Mouse (Mus musculus) erythroblast, embryonic 14.5 days (primary cell): ENCODE results near the gene Nr2c1. TPM values are rescaled to one million over a fixed set of nuclear protein-coding genes. Genes with fewer than 3 reads are reported as not detected.

ENCODE experiments used
- H3K27me3 ChIP-seq: 2 replicates; pipeline ENCODE4 v1.6.1; 2012; ENCODE audit warnings: inconsistent platforms; ENCODE audit not compliant: control insufficient read depth
- H3K36me3 ChIP-seq: 2 replicates; pipeline ENCODE4 v1.6.1; 2012; ENCODE audit warnings: mild to moderate bottlenecking, inconsistent platforms; ENCODE audit not compliant: control insufficient read depth
- H3K4me1 ChIP-seq: 2 replicates; pipeline ENCODE4 v1.6.1; 2012; ENCODE audit warnings: inconsistent platforms; ENCODE audit not compliant: control insufficient read depth
- H3K4me3 ChIP-seq: replicated peaks from 2 replicates; pipeline ENCODE3; 2012; ENCODE audit warnings: moderate library complexity, mild to moderate bottlenecking, inconsistent platforms
- H3K9me3 ChIP-seq: 2 replicates; pipeline ENCODE4 v1.6.1; 2012; ENCODE audit warnings: low read length, inconsistent platforms, mixed read lengths; ENCODE audit not compliant: control insufficient read depth
- GATA1 ChIP-seq: IDR thresholded peaks from 2 replicates; pipeline ENCODE4 v1.6.1; 2012; ENCODE audit warnings: low read length, inconsistent platforms, mixed read lengths
- TAL1 ChIP-seq: IDR thresholded peaks from 3 replicates; pipeline ENCODE4 v1.6.1; 2012; ENCODE audit warnings: low read length, inconsistent platforms, mixed read lengths
- polyA plus RNA-seq: library from polyadenylated mRNA; stranded (reverse); fragments of >175 nt; gene quantifications from 2 replicates; pipeline ENCODE4 v1.2.3, GENCODE M21; 2012

The Nr2c1 gene
- polyA plus RNA-seq, 1 experiment = 0.03 TPM

DNA sequence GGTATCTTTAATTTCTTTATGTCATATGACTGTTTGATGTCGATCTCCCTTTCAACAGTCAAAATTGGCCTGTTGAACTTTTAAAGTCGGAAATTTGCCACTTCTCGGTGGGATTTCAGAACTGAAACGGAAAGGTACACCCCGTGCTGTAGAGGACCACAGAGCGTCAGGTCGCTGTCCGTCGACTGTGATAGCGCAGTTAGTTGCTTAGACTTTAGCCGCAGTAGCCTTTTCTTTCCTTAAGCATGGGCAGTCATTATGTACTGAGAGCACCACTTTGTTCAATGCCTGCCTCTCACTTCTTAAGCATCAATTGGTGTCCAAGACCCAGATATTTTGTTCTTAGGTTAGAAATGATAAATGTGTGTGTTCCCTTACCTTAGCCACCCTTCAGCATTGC is 24.3 kb downstream of the Nr2c1 start:
- Histone ChIP-seq H3K4me1 (no peaks in the 10 kb centered on the region), H3K36me3 (peaks cover 52% of the 10 kb centered on the region), H3K27me3 (no peaks in the 10 kb centered on the region), H3K4me3 (no peak overlapping the region), H3K9me3 (no peaks in the 10 kb centered on the region)
- TF ChIP-seq TAL1 = no peak
- no peak for TF ChIP-seq GATA1

DNA sequence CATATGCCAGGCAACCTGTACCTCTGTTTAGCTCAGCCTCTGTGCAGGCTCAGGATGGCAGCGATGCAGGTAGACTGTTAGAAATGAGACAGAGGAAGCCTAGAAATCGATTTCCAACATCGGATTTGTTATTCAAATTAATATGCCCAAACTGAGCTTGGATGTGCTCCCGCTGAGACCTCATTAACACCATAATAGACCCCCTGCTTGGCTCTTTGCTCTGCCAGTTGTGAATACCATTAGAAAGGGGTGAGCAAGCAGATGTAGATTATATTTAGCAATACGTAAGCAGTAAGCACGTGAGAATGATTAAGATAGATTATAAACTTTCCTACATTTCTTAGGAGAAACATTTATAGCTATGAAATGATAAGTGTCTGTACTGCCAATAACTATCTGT is 24.9 kb downstream of the Nr2c1 start:
- Histone ChIP-seq H3K36me3 (peaks cover 47% of the 10 kb centered on the region), H3K27me3 (no peaks in the 10 kb centered on the region)

DNA sequence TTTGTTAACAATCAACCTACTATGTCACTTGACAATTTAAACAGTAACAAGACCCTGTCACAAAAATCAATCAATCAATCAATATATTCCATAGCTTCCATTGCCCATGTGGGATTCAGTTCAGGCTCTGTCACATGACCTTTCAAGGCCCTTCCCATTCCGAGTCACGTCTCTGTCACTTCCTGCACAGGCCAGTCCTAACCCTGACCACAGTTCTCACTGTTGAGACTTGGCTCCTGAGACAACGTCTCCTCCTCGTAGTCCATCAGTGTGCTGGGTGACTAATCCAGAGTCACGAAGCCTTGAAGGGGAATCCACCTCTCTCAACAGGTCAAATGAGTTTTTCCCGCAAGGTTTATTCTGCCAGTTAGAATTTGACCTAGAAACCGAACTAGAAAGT is 26.8 kb downstream of the Nr2c1 start:
- no peaks in the 10 kb centered on the region for H3K4me1 ChIP-seq
- TF ChIP-seq TAL1 = no peak
- TF ChIP-seq GATA1 = no peak
- peaks cover 34% of the 10 kb centered on the region for H3K36me3 ChIP-seq
- no peak overlapping the region for H3K4me3 ChIP-seq
- H3K27me3 ChIP-seq = no peaks in the 10 kb centered on the region
- no peaks in the 10 kb centered on the region for H3K9me3 ChIP-seq

More for the DNA sequence above, 24.9 kb downstream of the Nr2c1 start:
- H3K4me1 ChIP-seq = no peaks in the 10 kb centered on the region
- H3K9me3 ChIP-seq = no peaks in the 10 kb centered on the region
- TF ChIP-seq TAL1 (no peak), GATA1 (no peak)
- H3K4me3 ChIP-seq = no peak overlapping the region

DNA sequence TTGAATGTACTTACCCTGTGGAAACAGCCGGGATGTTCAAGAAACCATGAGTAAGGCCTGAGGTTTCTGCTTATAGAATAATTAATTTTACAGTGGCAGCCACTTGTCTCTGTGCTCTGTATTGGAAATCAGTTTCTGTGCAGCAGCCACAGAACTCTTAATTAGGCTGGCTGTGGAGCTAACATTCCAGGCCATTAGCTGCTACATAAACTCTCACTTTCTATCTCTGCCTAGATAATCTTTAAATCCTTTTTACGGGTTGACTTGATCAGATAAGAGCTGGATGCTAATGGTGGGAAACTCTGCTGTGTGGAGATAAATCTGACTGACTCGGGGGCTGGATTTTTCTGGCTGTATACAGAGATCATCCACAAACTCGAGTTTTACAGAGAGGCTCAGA is 35.4 kb downstream of the Nr2c1 start:
- Histone ChIP-seq H3K9me3 (no peaks in the 10 kb centered on the region), H3K4me3 (no peak overlapping the region), H3K36me3 (peaks cover 16% of the 10 kb centered on the region), H3K4me1 (no peaks in the 10 kb centered on the region), H3K27me3 (no peaks in the 10 kb centered on the region)
- no peak for TF ChIP-seq GATA1

DNA sequence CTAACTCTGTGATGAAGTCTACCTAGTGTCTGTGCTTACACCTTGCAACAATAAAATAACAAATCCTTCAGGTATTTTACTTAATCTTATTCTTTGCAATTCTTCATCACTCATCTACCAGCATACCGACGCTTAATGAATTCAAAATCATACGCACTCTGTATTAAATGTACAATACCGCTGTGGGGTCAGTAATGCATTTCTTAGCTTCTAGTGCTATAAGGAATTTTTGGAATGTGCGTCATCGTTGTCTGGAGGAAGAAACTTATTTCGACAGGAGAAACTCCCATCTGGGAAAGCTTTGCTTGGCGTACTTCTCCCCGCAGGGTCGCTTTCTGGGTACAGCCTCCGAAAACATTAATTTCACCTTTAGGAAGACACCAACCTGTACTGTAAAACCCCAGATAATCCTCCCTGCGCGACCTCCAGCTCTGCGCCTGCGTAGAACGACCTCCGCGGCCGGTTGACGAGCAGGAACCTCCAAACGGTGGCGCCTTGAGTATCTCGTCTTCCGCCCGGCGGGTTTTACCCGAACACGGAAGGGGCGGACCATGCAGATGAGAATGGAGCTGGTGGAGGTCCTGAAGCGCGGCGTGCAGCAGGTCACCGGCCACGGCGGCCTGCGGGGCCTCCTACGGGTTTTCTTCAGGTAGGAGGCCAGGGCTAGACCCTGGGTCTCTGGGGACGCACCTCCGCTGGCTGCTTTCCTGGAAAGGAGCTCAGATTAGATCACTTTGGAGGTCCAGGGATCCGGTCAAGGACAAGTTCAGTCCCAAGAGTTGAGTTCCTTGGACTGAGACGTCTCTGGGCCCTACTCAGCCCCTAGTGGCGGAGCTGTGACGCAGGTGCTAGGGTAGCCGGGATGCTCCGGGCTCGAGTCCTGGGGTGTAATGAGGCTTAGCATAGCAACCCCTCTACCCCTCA is 50.9 kb downstream of the Nr2c1 start, which contains the start of gene Ndufa12:
Gene Ndufa12, plus strand, starts transcription at position 239 of the 924 bp plus-strand sequence.
- no peak for TF ChIP-seq TAL1
- no peak for TF ChIP-seq GATA1
- no peaks in the 10 kb centered on the region for H3K27me3 ChIP-seq
- H3K9me3 ChIP-seq = no peaks in the 10 kb centered on the region
- H3K4me1 ChIP-seq = peaks cover 20% of the 10 kb centered on the region
- H3K4me3 ChIP-seq = peak within 1 kb of the TSS; percentile 72
- peaks cover 22% of the 10 kb centered on the region for H3K36me3 ChIP-seq

DNA sequence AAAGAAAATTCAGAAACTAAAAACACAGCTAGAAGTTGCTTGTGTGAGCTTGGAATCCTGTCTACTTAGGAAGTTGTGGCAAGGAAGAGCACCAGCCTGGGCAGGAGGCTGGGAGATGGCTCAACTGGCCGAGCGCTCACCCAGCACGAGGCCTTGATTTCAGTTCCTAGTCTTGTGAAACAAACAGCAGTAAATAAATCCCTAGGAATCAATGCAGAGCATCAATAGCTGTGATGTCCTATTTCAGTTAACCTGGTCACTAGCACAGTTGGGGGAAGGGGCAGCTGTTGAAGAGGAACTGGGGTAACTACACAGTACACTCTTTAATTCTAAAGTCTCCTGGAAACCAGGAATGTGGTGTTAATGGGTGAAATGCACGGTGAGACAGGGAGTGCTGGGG is 57.1 kb downstream of the Nr2c1 start:
- TF ChIP-seq GATA1 (no peak), TAL1 (no peak)
- Histone ChIP-seq H3K9me3 (no peaks in the 10 kb centered on the region), H3K4me1 (peaks cover 4% of the 10 kb centered on the region), H3K27me3 (no peaks in the 10 kb centered on the region), H3K4me3 (no peak overlapping the region), H3K36me3 (peaks cover 65% of the 10 kb centered on the region)

DNA sequence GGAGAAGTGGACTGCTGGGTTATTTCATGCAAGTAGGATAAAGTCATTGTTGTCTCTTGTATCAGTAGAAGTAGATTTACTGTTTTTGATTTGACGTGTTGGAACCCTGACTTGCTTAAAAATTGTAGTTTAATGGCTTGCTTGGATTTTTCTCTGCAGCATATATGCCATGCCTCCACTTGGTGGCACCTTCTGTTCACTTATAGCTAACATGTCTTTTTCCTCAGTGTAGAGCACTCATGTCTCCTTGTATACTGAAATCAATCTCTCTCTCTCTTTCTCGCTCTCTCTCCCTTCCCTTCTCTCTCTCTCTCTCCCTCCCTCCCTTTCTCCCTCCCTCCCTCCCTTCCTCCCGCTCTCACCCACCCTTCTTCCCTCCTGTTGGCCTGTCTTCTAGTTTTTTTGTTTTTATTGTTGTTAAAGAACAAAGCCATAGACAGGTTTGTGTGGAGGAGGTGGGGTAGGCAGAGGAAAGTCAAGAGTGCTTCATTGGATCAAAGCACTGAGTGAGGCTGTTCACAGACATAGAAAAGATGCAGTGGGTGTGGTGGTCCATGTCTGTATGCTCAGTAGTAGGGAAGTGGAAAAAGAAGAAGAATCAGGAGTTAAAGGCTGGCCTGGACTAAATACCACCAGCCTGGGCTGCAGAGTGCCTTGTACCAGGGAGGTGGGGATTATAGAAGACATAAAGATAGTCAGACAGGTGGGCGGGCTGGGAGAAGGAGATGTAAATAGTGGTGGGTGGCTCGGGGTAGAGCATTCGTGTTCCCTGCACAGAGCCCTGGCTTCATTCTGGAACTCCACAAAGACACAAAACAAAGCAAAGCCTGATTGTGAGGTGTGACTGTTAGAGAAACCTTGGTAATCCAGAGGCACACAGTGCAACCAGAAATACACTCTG is 63.1 kb downstream of the Nr2c1 start:
- peaks cover 56% of the 10 kb centered on the region for H3K36me3 ChIP-seq

DNA sequence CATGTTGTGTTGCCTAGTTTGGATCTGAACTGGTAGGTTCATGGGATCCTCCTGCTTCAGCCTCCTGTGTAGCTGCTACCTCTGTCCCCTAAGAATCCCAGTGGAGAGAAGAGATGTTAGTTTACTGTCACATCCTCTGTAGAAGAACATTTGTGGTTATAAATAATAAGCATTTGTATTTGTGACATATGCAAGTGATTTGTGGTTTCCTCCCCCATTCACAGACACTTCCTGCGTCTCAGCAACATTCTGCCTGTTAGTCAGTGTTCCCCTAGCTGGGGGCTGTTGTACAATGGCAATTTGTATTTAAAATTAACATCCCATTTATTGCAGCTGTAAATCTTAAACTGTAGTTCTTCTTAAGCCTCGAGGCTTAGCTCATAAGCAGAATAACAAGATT is 63.9 kb downstream of the Nr2c1 start:
- Histone ChIP-seq H3K9me3 (no peaks in the 10 kb centered on the region), H3K4me3 (no peak overlapping the region), H3K27me3 (no peaks in the 10 kb centered on the region), H3K4me1 (no peaks in the 10 kb centered on the region), H3K36me3 (peaks cover 48% of the 10 kb centered on the region)
- TF ChIP-seq TAL1 = no peak
- no peak for TF ChIP-seq GATA1

More for the DNA sequence above, 63.1 kb downstream of the Nr2c1 start:
- TF ChIP-seq GATA1 = no peak
- TF ChIP-seq TAL1 = no peak
- no peak overlapping the region for H3K4me3 ChIP-seq
- no peaks in the 10 kb centered on the region for H3K4me1 ChIP-seq
- no peaks in the 10 kb centered on the region for H3K27me3 ChIP-seq
- H3K9me3 ChIP-seq = no peaks in the 10 kb centered on the region

DNA sequence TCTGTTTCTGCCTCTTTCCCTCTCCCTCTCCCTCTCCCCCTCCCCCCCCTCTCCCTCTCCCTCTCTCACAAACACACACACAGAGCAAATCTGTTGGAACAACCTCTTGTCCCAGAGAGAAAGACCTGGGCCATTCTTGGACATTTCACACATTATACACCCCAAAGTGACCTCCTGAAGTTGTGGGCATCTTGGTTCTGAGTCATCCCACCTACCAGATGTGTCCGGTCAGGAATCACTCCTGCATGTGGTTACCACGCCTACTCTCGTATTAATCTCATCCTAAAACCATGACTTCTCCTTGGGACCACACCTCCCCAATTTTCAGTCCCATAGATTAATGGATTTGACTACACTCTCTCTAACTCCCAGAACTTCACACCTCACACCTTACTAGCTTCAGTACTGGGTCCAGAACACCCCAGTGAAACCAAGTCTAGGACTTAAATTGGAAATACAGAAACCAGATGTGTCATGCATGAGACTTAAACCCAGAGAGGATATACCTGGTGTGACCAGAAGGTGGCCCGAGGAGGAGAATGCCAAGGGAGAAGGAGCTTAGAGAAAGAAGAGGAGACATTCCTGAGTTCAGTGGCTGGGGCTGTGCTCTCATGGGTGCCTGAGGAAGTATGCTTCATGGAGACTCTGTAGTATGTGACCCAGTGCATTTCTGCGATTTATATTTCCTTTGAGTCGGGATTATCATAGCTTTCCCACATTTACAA is 77.4 kb downstream of the Nr2c1 start:
- Histone ChIP-seq H3K36me3 (peaks cover 8% of the 10 kb centered on the region), H3K9me3 (no peaks in the 10 kb centered on the region), H3K27me3 (no peaks in the 10 kb centered on the region), H3K4me3 (no peak overlapping the region), H3K4me1 (no peaks in the 10 kb centered on the region)
- no peak for TF ChIP-seq TAL1
- no peak for TF ChIP-seq GATA1
